Mouse (Mus musculus) urinary bladder, postnatal 25 days (tissue): ENCODE measurements at regions not wholly inside any gene's neighbourhood (a gene's known extent, or its start where the extent isn't known, plus 50 kb on each side); places are given as distances from the start of the nearest gene placed in this dataset.

Experiments
- DNase-seq: peaks from one replicate; pipeline ENCODE4 v3.0.0; 2022; ENCODE audit warnings: low spot score

DNA sequence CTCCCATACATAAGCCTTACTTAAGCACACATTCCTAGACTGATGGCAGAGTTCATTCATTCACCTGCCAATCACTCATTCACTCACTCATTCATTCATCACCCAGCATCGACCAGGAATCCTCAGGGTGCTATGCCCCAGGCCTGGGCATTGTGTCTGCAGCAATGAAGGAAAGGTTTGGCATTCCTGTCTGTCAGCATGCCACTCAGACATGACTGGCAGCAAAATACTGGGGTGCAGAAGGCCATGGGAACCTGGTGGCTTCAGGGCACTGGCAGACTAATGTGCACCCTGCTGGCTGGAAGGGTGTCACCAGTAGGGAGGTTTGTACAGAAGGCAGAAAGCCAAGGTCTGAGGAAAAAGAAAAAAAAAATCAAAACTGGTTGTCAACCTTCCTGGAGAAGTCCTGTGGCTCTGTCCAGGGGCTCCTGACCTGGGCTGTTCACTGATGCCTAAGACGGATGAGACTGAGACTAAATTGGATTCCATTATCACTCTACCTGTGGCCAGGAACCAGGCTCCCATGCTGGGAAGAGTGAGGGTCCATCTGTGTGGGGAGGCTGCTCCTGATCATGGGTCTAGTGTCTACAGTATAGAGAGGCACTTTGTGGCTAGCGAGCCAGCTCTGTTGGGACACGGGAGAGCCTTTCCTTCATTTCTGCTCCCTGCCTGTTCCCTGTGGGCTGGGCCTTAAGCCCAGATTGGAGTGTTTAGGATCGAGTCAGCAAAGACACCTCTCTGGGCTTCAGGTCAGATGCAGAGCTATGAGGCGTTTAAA, 104.1 kb downstream of the Cstad start:
- no peak for DNase-seq

DNA sequence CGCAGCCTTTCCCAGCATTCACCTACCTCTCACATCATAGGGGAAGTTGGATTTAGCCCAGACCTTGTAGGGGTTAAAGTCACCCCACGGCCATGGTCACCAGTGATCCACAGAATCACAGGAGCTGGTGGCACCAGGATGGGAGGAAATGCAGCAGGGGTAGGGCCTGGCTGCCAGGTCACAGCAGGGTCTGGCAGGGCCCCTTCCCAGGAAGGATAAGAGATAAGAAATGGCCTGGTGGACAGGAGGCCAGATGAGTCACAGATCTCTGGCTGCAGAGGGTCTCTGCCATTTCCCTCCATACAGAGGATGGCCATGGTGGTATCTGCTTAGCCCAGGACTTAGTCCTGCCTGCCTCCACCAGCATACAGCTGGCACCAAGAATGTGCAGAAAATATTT, 103.0 kb downstream of the Cstad start:
- no peak for DNase-seq

- DNase-seq, result no peak
Measured at GRCm38 (mm10) chr2:30695771-30696456, 101.1 kb downstream of the Cstad start.

GRCm38 (mm10) chr2:30695041-30695440, 100.2 kb downstream of the Cstad start:
- DNase-seq, result no peak

DNA sequence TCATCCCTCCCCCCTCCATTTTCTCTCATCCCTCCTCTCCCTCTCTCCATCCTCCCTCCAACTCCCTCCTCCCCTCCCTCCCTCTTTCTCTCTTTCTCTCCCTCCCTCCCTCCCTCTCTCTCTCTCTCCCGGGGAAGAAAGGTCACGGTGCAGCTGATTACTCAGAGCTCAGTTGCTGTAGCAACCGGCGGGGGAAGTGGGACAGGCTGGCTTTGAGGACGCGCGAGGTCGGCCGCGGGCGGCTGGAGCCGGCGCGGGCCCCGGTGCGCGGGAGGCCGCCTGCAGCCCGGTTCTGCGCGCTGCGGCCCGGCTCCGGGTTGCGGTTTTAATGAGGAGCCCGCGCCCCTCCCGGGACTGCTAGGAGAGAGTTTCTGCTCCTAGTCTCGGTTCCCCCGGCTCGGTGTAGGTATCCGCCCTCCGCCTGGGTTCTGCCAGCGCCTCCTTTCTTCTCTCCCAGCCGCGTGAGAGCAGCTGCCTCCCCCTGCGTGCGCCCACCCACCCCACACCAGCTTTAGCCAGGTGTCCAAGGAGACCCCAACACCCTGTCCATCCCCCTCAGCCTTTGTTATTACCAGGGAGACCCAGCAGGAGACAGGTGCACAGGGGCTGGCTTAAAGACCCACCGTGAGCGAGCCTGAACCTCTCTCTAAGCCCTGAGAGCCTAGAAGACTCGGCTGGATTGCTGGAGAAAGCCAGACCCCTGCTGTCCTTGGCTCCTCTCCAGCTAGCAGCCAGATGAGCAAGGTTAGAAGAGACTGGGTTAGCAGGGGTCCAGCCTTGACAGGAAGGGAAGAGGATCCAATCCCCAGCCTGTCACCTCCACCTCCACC, 98.6 kb downstream of the Cstad start:
- DNase-seq, result peak; percentile 71

- DNase-seq, result no peak
Measured at GRCm38 (mm10) chr2:30692561-30693205, 97.8 kb downstream of the Cstad start.

GRCm38 (mm10) chr2:30691857-30692560, 97.2 kb downstream of the Cstad start:
- DNase-seq, result peak; percentile 52

DNA sequence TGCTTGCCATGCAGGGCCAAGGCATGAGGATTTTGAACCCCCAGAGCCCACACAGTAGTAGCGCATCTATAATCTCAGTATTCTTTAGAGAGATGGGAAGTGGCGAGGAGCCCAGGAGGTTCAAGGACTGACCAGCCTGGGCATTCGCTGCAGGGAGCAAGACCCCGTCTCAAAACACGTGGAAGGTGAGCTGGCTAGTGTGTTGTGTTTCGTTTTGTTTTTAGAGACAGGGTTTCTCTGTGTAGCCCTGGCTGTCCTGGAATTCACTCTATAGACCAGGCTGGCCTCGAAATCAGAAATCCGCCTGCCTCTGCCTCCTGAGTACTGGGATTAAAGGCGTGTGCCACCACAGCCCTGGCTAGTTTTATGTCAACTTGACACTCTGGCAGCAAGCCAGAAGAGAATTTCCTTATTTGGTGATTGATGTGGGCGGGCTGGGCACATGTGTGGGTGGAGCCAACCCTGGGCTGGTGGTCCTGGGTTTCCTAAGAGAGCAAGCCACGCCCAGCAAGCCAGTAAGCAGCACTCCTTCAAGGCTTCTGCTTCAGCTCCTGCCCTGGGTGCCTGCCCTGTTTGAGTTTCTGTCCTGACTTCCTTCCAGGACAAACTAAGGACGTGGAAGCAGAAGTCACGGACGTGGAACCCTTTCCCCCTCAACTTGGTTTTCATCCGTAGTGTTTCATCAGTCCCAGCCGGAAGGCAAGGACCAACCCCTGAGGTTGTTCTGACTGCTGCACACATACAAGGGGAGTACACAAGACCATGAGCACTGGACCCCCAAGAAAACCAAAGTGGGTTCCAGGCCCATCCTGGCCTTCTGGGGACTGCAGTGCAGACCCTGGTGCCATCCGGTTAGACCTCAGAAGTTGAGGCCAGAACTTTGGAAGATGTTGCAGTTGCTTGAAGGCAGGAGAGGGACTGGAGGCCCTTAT, 96.4 kb downstream of the Cstad start:
- no peak for DNase-seq

DNA sequence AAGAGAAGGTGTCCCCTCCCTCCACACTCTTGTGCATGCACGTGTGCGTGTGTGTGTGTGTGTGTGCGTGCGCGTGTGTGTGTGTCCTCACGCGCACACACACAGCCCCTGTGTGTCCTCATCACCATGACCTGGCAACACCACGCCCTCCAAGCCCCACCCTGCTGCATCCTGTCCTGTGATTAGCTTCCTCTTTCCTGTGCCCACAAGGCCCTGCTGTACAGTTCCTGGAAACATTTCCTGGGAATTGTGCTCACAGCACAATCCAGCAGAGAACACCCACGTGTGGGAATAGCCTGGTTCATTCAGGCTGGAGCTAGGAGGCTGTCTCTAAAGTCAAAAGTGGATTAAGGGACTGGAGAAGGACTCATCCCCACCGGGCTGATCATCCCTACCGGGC, 95.5 kb downstream of the Cstad start:
- DNase-seq, result no peak

DNA sequence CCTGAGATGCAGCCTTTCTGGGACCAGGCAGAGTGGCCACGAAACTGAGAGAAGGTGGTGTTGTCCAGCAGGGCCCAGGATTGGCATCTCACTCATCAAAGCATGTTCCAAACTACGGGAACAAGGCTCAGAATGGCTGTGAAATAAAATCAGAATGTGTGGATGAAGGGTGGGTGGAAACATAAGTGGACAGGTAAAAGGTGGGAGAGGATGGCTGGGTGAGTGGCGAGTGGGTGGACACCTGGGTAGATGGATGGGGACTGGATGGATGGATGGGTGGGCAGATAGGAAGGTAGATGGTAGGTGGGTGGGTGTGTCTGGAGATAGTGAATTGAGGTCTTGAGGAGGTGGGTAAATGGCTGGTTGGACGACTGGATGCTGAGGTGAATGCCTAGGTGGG, 93.6 kb downstream of the Cstad start:
- no peak for DNase-seq

DNA sequence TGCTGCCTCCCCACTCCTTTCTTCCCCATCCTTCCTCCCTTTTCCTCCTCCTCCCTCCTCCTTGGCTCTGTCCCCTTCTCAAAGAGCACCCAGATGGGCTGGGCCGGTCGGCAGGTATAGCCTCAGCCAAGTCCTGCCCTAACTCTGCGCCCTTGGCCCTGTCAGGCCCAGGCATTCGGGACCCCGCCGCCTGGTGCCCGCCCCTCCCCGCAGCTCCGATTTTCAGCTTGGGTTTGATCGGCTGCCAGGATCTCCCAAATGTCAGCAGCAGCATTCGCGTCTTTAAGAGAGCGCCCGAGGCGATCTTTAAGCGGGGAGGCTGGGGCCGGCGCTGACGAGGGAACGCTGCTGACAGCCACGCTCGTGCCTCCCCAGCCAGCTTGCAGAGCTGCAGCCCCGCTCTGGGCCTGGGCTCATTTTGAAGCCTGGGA, 92.3 kb downstream of the Cstad start:
- DNase-seq, result peak; percentile 35

- no peak for DNase-seq
Measured at GRCm38 (mm10) chr2:30686359-30686758, 91.5 kb downstream of the Cstad start.

- no peak for DNase-seq
Measured at GRCm38 (mm10) chr2:30685137-30685860, 90.5 kb downstream of the Cstad start.

- no peak for DNase-seq
Measured at GRCm38 (mm10) chr2:30684461-30684860, 89.6 kb downstream of the Cstad start.

- no peak for DNase-seq
Measured at GRCm38 (mm10) chr2:30682146-30682825, 87.4 kb downstream of the Cstad start.

GRCm38 (mm10) chr2:30681642-30682041, 86.8 kb downstream of the Cstad start:
- no peak for DNase-seq

DNA sequence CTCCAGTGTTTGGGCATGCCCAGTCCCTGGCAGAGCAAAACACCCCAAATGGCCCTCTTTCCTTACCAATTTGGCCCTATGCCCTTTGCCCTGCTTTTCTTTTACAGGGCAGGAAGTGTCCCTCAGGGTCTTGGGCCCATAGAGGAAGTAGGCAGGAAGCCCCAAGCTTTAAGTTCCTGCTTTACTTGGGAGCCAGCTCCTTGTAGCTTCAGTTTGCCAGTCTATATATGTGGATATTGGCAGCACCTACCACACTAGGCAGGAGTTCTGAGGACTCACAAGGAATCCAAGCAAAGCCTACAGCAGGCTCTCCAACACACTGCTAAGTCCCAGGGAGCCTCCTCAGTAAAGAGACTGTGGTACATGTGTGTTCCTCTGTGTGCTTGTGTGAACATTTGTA, 84.2 kb downstream of the Cstad start:
- DNase-seq, result no peak

DNA sequence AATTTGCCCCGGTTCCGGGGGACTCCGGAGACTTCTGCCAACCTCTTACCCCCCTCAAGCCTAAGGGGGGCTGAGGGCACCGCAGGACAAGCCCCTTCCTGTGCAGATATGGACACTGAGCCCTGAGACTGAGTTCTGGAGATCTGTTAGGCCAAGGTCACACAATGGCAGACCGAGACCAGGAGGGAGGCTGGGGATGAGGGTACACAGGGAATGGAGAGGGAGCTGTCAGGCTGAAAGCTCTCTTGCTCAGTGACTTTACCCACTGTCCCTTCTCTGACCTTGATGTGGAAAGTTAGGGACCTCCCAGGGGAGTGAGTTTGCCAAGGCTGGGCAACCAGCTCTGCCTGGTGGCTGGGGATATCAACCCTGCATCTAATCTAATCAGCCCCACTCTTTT, 82.7 kb downstream of the Cstad start:
- no peak for DNase-seq

DNA sequence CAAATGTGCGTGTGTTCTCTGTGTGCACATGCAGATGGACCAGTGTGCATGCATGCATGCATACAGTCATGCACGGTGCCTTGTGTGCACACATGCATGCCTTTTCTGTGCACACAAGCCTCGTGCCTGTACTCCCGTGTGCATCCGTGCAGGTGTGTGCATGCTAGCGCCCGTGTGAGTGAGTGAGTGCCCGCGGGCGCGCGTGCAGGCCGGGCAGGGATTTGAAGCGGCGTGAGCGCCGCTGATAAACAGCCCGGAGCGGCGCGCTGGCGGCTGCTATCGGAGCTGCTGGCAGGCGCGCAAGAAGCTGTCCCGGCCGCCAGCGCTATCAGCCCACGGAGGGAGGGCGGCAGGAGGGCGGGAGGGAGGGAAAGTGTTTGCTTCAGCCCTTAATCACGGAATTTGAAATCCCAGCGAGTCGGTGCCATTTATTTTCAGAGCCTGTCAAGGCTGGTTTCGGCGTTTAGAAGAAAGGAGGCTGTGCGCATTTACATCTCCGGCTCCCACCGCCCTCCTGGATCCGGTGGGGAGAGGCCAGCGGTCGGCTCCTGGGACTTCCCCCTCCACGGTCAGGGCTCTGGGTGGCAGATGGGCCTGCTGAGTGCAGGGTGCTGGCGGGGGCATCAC, 82.1 kb downstream of the Cstad start:
- peak; percentile 49 for DNase-seq
